Mouse (Mus musculus) skeletal muscle tissue, adult 2 months (tissue): ENCODE measurements at regions not wholly inside any gene's neighbourhood (a gene's known extent, or its start where the extent isn't known, plus 50 kb on each side); places are given as distances from the start of the nearest gene placed in this dataset.

ENCODE experiments used
- DNase-seq: peaks from one replicate; pipeline ENCODE4 v3.0.0-alpha.2; 2012; ENCODE audit warnings: low read depth, low spot score

- no peak for DNase-seq
Measured at GRCm38 (mm10) chr11:111155023-111155422, 89.1 kb downstream of the Kcnj2 start.

GRCm38 (mm10) chr11:111155747-111156146 is 89.8 kb downstream of the Kcnj2 start:
- no peak for DNase-seq

GRCm38 (mm10) chr11:111159299-111159698 is 93.3 kb downstream of the Kcnj2 start:
- DNase-seq: no peak

- no peak for DNase-seq
Measured at GRCm38 (mm10) chr11:111164907-111165306, 98.9 kb downstream of the Kcnj2 start.

- no peak for DNase-seq
Measured at GRCm38 (mm10) chr11:111170174-111170800, 104.3 kb downstream of the Kcnj2 start.

- DNase-seq: no peak
Measured at GRCm38 (mm10) chr11:111173525-111173924, 107.6 kb downstream of the Kcnj2 start.

GRCm38 (mm10) chr11:111175566-111175965 is 109.6 kb downstream of the Kcnj2 start:
- DNase-seq: no peak

- no peak for DNase-seq
Measured at GRCm38 (mm10) chr11:111177516-111177915, 111.6 kb downstream of the Kcnj2 start.

GRCm38 (mm10) chr11:111197422-111197821 is 131.5 kb downstream of the Kcnj2 start:
- no peak for DNase-seq

- DNase-seq: no peak
Measured at GRCm38 (mm10) chr11:111200512-111200911, 134.5 kb downstream of the Kcnj2 start.

- DNase-seq: no peak
Measured at GRCm38 (mm10) chr11:111202780-111203179, 136.8 kb downstream of the Kcnj2 start.

GRCm38 (mm10) chr11:111210565-111210964 is 144.6 kb downstream of the Kcnj2 start:
- no peak for DNase-seq

- DNase-seq: no peak
Measured at GRCm38 (mm10) chr11:111212038-111212701, 146.2 kb downstream of the Kcnj2 start.

GRCm38 (mm10) chr11:111212702-111213328 is 146.9 kb downstream of the Kcnj2 start:
- no peak for DNase-seq

GRCm38 (mm10) chr11:111215006-111215405 is 149.0 kb downstream of the Kcnj2 start:
- DNase-seq: peak; percentile 67

GRCm38 (mm10) chr11:111223834-111224233 is 157.9 kb downstream of the Kcnj2 start:
- no peak for DNase-seq

GRCm38 (mm10) chr11:111227305-111227704 is 161.3 kb downstream of the Kcnj2 start:
- DNase-seq: no peak

GRCm38 (mm10) chr11:111236741-111237140 is 170.8 kb downstream of the Kcnj2 start:
- DNase-seq: peak; percentile 34

GRCm38 (mm10) chr11:111239784-111240183 is 173.8 kb downstream of the Kcnj2 start:
- no peak for DNase-seq

GRCm38 (mm10) chr11:111252226-111252625 is 186.3 kb downstream of the Kcnj2 start:
- DNase-seq: no peak

GRCm38 (mm10) chr11:111256596-111256995 is 190.6 kb downstream of the Kcnj2 start:
- no peak for DNase-seq

GRCm38 (mm10) chr11:111260691-111261383 is 194.9 kb downstream of the Kcnj2 start:
- DNase-seq: no peak
